Mouse (Mus musculus) CH12F3 (cell line): Measurements from ENCODE around the gene Heg1.

Experiments
- in situ Hi-C: fragments of 300-500 bp; cut with MboI; formaldehyde crosslinking; loops from 2 replicates; pipeline ENCODE4 v1.14.3; 2020; ENCODE audit warnings: low sequenced_read_pairs

Heg1 gene

DNA sequence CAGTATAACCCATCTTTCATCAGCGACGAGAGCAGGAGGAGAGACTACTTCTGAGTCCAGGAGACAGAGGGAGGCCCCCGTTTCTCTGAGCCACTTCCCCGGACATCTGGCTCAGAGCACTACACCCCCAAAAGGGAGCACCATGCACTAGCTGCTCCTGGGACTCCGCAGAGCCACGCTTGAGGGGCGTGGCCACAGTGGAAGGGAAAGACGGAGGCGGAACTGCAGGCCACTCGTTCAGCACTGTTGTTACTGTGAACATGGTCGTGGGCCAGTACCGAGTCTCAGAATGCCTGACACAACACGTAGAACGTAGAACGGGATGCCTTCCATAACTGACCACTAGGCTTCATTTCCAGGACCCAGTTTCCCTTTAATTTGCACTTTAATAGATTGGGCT lies 82.6 kb downstream of the Heg1 start:
- in situ Hi-C loops = no loop called here

GRCm38 (mm10) chr16:33768491-33769278 lies 84.5 kb downstream of the Heg1 start:
- in situ Hi-C loops = no loop called here

GRCm38 (mm10) chr16:33769848-33770247 lies 85.7 kb downstream of the Heg1 start:
- in situ Hi-C loops = no loop called here

GRCm38 (mm10) chr16:33770778-33771454 lies 86.7 kb downstream of the Heg1 start:
- in situ Hi-C loops = no loop called here

GRCm38 (mm10) chr16:33772809-33773208 lies 88.6 kb downstream of the Heg1 start:
- in situ Hi-C loops = no loop called here

DNA sequence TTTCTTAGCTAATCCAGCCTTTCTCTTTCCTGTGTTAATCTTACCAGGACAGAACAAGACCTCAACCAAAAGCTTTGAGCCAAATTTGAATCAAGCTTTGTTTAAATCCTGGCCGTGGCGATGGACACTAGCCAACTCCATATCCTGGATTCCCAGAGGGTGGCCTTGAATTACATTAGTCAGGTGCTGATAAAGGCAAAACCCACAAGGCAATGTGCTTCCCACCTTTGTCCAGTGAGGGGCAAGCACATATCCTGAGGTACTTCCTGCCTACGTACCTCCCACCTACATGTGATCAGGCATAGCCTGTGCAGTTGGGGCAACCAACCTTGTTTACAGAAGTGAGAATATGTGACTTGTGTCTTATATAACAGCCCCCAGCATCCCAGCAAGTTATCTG lies 90.8 kb downstream of the Heg1 start:
- in situ Hi-C loops = no loop called here

DNA sequence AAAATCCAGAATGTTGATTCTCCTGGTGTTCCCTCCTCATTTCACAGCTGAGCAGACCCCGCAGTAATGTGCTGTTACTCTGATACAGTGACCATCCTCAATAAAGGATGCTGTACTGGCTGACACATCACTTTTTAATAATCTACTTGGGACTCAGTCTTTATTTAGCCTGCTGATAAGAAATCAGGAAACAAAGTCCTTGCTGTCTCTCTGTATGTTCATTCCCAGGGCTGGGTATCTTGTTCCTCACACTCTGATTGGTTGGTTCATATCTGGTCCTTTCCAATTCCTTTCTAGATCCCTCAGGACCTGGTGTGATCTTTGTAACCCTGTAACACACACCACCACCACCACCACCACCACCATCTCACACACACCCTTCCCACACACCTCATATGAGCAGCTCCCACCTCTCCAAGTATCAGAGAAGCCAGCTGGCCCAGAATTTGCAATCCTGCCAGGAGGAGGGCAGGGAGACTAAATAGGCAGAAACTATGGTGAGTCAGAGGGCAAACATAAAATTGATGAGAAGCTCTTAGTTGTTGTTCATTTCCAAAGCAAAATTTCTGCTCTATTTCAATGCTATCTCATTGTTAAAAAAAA lies 91.7 kb downstream of the Heg1 start:
- in situ Hi-C loops = no loop called here

GRCm38 (mm10) chr16:33776766-33777529 lies 92.8 kb downstream of the Heg1 start:
- in situ Hi-C loops = no loop called here

DNA sequence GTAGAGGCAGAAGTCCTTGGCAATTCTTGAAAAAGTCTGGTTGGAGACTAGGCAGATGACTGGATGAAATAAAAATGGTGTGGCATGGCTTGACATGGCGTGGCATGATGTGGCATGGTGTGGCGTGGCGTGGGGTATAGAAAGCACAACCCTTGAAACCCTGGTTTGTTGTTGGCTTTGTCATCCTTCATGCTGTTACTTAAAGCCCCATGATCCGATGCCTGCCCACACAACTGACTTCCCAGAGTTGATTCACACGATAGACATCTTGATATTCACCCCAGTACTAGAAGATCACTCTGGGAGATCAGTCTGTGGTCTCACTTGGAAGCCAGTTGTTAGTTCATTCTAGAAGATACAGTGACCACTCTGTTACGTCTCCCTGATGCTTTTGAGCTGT lies 93.4 kb downstream of the Heg1 start:
- in situ Hi-C loops = no loop called here

GRCm38 (mm10) chr16:33781789-33782728 lies 97.9 kb downstream of the Heg1 start:
- in situ Hi-C loops = no loop called here

DNA sequence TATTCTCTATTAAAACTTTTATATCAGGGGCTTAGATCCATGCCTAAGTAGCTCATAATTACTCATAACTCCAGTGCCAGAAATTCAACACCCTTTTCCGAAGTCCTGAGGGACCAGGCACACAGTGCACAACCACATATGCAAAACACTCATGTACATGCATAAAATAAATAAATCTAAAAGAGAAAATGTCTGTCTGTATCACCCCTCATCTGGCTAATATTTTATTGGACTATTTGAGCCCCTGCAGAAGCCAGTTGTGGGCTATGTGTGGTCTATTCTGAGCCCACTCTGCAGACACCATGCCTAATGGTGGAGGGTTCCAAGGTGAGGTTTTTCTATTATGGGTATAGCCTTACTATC lies 98.5 kb downstream of the Heg1 start:
- in situ Hi-C loops = no loop called here

DNA sequence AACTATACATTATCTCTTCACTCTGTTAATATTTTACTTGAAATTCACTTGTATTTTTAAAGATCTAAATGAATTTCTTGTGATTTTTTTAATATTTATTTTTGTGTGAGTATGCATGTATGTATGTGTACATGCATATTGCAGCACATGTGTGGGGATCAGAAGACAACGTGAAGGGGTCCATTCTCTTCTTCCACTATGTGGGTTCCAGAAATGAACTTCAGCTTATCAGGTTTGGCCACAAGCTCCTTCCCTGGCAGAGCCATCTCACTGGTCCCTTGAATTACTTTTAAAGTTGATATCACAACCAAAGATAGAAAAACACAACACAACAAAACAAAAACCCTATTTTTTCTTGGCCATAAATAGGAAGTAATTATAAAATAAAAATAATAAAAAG lies 100.4 kb downstream of the Heg1 start:
- in situ Hi-C loops = no loop called here

GRCm38 (mm10) chr16:33785092-33785704 lies 101.0 kb downstream of the Heg1 start:
- in situ Hi-C loops = no loop called here

GRCm38 (mm10) chr16:33786657-33787390 lies 102.7 kb downstream of the Heg1 start:
- in situ Hi-C loops = no loop called here

DNA sequence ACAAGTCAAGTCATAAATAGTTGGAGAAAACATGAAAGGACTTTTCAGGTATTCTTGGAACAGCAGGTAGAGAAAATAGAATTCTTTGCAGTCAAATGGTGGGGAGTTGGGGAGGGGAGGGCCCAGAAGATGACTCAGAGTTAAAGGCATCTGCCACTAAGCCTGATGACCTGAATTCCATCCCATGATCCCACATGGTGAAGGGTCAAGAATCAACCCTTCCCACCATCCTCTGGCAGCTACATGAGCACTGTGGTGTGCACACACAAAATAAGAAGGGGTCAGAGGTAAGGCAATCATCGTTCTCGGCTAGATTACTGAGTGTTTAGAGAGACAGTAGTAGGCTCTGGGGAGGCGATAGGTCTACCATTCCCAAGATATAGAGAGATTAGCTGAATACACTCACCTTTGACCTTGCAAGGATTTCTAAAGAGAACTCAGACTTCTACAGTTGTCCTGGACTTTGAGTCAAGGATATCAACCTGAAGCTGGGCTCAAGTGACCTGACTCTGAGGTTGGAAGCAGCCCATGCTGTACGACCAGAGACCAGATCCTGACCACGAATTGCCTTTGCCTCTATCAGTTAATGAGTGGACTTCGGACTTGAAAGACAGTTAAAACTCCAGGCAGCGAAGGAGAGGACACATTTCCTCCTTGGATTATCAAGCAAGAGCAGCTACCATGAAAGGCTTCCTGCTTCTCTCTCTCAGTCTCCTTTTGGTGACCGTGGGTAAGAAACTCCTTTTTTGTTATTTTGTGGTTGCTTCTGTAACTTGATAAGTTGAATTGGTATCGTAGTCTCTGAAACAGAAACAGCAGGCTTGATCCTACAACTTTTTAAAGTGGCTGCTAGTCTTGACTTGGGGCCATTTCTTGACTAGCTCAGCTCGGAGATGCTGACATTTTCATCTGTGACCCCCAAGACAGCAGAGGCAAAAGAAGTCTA lies 109.9 kb downstream of the Heg1 start, which contains the start of gene Muc13:
Muc13 (plus strand) TSS at position 192 of the 946 bp plus-strand sequence.
- in situ Hi-C loops = no loop called here

- in situ Hi-C loops = no loop called here
These were observed 110.9 kb downstream of the Heg1 start for GRCm38 (mm10) chr16:33795106-33795505.

DNA sequence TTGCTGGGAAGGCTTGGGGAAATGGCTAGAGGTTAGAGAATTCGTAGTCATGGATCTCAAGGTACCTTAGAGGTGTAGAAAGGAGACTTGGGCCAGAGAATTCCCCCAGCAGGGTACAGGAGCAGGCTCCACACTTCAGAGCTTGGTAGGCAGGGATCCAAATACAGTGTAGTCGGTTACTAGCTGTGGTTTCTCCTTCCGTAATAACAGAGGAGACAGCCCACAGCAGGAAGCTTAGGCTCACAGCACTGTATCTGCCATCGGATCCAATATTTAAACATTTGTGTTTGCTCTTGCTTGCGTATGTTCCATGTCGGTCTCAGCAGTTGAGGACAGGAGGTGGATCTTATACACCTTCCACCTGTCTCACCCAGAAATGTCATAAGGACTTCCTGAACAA lies 111.7 kb downstream of the Heg1 start:
- in situ Hi-C loops = no loop called here

DNA sequence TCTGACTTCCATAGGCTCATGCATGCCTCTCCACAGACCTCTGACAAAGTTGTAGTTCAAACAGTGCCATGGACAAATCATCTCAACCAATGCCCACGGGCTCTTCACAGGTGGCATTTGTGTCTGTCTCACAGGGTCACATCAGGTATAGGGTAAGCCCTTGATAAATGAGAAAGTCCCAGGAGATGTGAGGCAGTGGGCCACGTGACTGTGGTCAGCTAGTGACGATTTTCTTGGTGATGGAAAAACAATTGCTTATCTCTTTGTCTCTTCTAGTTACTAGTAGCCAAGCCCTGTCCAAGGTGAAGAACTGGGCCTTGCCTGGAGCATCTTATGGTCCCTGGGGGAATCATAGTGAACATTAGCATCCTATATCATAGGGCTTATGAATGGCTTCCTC lies 112.6 kb downstream of the Heg1 start:
- in situ Hi-C loops = no loop called here
